Mouse (Mus musculus) ES-Bruce4 (cell line): ENCODE measurements around the gene Rps6ka2.

Source experiments
- CTCF ChIP-seq: IDR thresholded peaks from one replicate; pipeline ENCODE4 v1.8.1; 2011; ENCODE audit warnings: low read depth, low read length
- EP300 ChIP-seq: IDR thresholded peaks from 2 replicates; pipeline ENCODE4 v1.6.1; 2011; ENCODE audit warnings: low read depth, low read length; ENCODE audit not compliant: insufficient read depth
- POLR2A ChIP-seq: IDR thresholded peaks from one replicate; pipeline ENCODE4 v1.8.1; 2011; ENCODE audit warnings: low read length; ENCODE audit not compliant: insufficient read depth

- no peak for TF ChIP-seq POLR2A
- no peak for TF ChIP-seq CTCF
- TF ChIP-seq EP300: no peak
These were observed 29.3 kb upstream of the Rps6ka2 start for GRCm38 (mm10) chr17:7140399-7141174.
